Comparison of ENCODE assay signal across 24 mouse cellular contexts in the genomic region with DNA sequence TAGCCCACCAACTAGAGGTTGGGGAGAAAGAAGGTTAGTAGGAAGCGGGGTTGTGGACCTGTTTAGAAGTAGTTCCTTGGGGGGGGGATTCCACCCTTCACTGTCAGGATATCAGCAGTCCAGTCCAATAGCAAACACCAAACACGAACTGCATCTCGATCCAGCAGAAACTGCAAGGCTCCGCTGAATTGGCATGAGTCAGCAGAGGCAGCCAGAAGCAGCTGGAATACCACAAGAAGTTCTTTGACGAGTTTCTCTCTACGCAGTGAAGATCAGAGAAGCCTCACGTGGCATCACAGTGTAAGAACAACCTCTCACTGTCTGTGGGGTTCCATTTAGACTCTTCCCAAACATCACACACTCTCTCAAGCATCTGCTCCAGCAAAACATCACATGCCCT. TPM values are rescaled to one million over a fixed set of nuclear protein-coding genes. Genes with fewer than 3 reads are reported as not detected.
DNase-seq lines count a peak whose midpoint lies in the region; ATAC-seq and TF ChIP-seq lines count a peak whose summit lies in the region.
"Had no signal": no experiment of that assay in that cellular context is flagged by ENCODE, and none has a peak within 500 bp of the region (broad histone marks: within the 10 kb centered on the region; RNA-seq: fewer than 3 reads in every experiment).

No protein-coding gene starts in this region.

- no peak for TF ChIP-seq POLR2A in CH12.LX (IDR thresholded peaks at IDR 0.05; ENCODE audit: low read depth, low read length)

- in situ Hi-C loops in CH12.LX (cut with MboI; ENCODE audit: low pct_ligation_motif_present, low pct_unique_long_range_greater_than_20kb, low sequenced_read_pairs) = loop anchor here (10.0 to 25.0 kb wide), 2 partner anchors 90 to 243 kb away; a partner anchor contains a TSS

- ATAC-seq in embryonic facial prominence, embryonic 13.5 days (ENCODE audit: insufficient number of reproducible peaks, insufficient read depth, low FRiP score, low TSS enrichment, low read depth) = no peak
- peak; percentile 29 for ATAC-seq in inflammation-experienced regulatory T-cells, adult 6 months
- ATAC-seq: forebrain, embryonic 14.5 days; forebrain, embryonic 16.5 days had no signal

- peaks cover 23% of the 10 kb centered on the region for H3K4me1 ChIP-seq in embryonic facial prominence, embryonic 13.5 days
- H3K4me1 ChIP-seq in embryonic facial prominence, embryonic 10.5 days = 0 out of 2 replicates have a peak, but pooled peaks cover 3% of the 10 kb centered on the region
- H3K4me1 ChIP-seq in CH12.LX (ENCODE audit: control insufficient read depth in 1 of 2, insufficient read depth in 2 of 2) = peaks cover 5 to 33% of the 10 kb centered on the region in 2 experiments; a peak in 3 of 4 replicates
- H3K4me1 ChIP-seq: forebrain, embryonic 12.5 days had no signal

- TF ChIP-seq RAD21 in CH12.LX (IDR thresholded peaks at IDR 0.05; ENCODE audit: low read depth, low read length) = no peak

- no peak for TF ChIP-seq EP300 in CH12.LX (IDR thresholded peaks at IDR 0.05; ENCODE audit: low read length)

- no peak overlapping the region for H3K4me2 ChIP-seq in embryonic facial prominence, embryonic 13.5 days
- H3K4me2 ChIP-seq in CH12.LX (ENCODE audit: insufficient read depth, low read depth, poor library complexity, severe bottlenecking) = peak overlapping the region; percentile 98
- H3K4me2 ChIP-seq: embryonic facial prominence, embryonic 12.5 days; embryonic facial prominence, embryonic 15.5 days; forebrain, embryonic 12.5 days had no signal

- H3K27ac ChIP-seq in embryonic facial prominence, embryonic 13.5 days = 0 out of 2 replicates have a peak overlapping the region, but pooled peaks have one; percentile 2
- H3K27ac ChIP-seq in embryonic facial prominence, embryonic 10.5 days (replicated peaks) = no peak overlapping the region
- peak overlapping the region; percentile 87 for H3K27ac ChIP-seq in CH12.LX (ENCODE audit: insufficient read depth, low read depth)
- H3K27ac ChIP-seq: embryonic facial prominence, embryonic 12.5 days; embryonic facial prominence, embryonic 15.5 days; forebrain, embryonic 10.5 days; forebrain, embryonic 12.5 days had no signal

- H3K36me3 ChIP-seq in embryonic facial prominence, embryonic 13.5 days = no peaks in the 10 kb centered on the region
- H3K36me3 ChIP-seq in embryonic facial prominence, embryonic 10.5 days (replicated peaks) = no peaks in the 10 kb centered on the region
- peaks cover 4 to 34% of the 10 kb centered on the region in 2 experiments for H3K36me3 ChIP-seq in CH12.LX (replicated peaks in 1 of 2; ENCODE audit: control insufficient read depth in 1 of 2, insufficient read depth in 1 of 2, low read length in 1 of 2)
- H3K36me3 ChIP-seq: embryonic facial prominence, embryonic 12.5 days; embryonic facial prominence, embryonic 15.5 days; forebrain, embryonic 10.5 days; forebrain, embryonic 12.5 days had no signal

- no peak overlapping the region for H3K4me3 ChIP-seq in embryonic facial prominence, embryonic 13.5 days
- no peak overlapping the region for H3K4me3 ChIP-seq in embryonic facial prominence, embryonic 10.5 days
- peak overlapping the region; percentile 56 to 71 (median 57) for H3K4me3 ChIP-seq in CH12.LX (replicated peaks in 1 of 3; ENCODE audit: low read depth in 2 of 3, low read length in 2 of 3, poor library complexity in 1 of 3)
- H3K4me3 ChIP-seq: embryonic facial prominence, embryonic 12.5 days; embryonic facial prominence, embryonic 15.5 days; erythroblast, embryonic 14.5 days; forebrain, embryonic 10.5 days; forebrain, embryonic 12.5 days had no signal

- dilution Hi-C loops in CH12.LX (cut with MboI; ENCODE audit: extremely low pct_ligation_motif_present, extremely low pct_unique_long_range_greater_than_20kb, low sequenced_read_pairs) = no loop called here

- 90% methylated on average over 7 of the region's 7 CpGs for WGBS in embryonic facial prominence, embryonic 13.5 days
- 89% methylated on average over 7 of the region's 7 CpGs for WGBS in embryonic facial prominence, embryonic 10.5 days

- no peak for TF ChIP-seq CTCF in CH12.LX (conservative IDR thresholded peaks at IDR 0.05 in 1 of 2, IDR thresholded peaks at IDR 0.05 in 1 of 2; ENCODE audit: low read depth in 2 of 2, low read length in 2 of 2)

- DNase-seq in embryonic facial prominence, embryonic 10.5 days (ENCODE audit: low spot score) = no peak
- DNase-seq in CD4-positive helper T cell, adult 2 months (ENCODE audit: low read depth, low spot score) = peak; percentile 31
- DNase-seq in CH12.LX (ENCODE audit: extremely low read depth) = peak; percentile 37
- DNase-seq in lung, adult 18-20 months = no peak
- no peak for DNase-seq in layer of hippocampus, postnatal 36 days
- DNase-seq: adrenal gland, adult 2 months; adrenal gland, postnatal 10 days; adrenal gland, postnatal 25 days; cerebellum, adult 11 months; cerebellum, adult 18-20 months; cerebellum, adult 8-10 months; cerebellum, adult 9-11 months; cerebellum, postnatal 14 days; cerebellum, postnatal 36 days; embryo, embryonic 11 days had no signal

- no peaks in the 10 kb centered on the region for H3K79me2 ChIP-seq in CH12.LX (replicated peaks; ENCODE audit: control insufficient read depth, extremely low read depth, insufficient read depth, poor library complexity, severe bottlenecking)

- H3K27me3 ChIP-seq in embryonic facial prominence, embryonic 13.5 days = no peaks in the 10 kb centered on the region
- no peaks in the 10 kb centered on the region for H3K27me3 ChIP-seq in embryonic facial prominence, embryonic 10.5 days (replicated peaks; ENCODE audit: low read depth, poor library complexity, severe bottlenecking)
- no peaks in the 10 kb centered on the region for H3K27me3 ChIP-seq in CH12.LX (replicated peaks)
- H3K27me3 ChIP-seq: embryonic facial prominence, embryonic 12.5 days; embryonic facial prominence, embryonic 15.5 days; forebrain, embryonic 12.5 days had no signal

- H3K9me3 ChIP-seq in embryonic facial prominence, embryonic 13.5 days = no peaks in the 10 kb centered on the region; the same call in 1 of the 2 replicates
- no peaks in the 10 kb centered on the region for H3K9me3 ChIP-seq in embryonic facial prominence, embryonic 10.5 days
- H3K9me3 ChIP-seq in CH12.LX (replicated peaks; ENCODE audit: low read length) = no peaks in the 10 kb centered on the region
- H3K9me3 ChIP-seq: embryonic facial prominence, embryonic 12.5 days; embryonic facial prominence, embryonic 15.5 days; forebrain, embryonic 10.5 days; forebrain, embryonic 12.5 days had no signal

- no peak overlapping the region for H3K9ac ChIP-seq in embryonic facial prominence, embryonic 13.5 days
- peak overlapping the region; percentile 77 for H3K9ac ChIP-seq in CH12.LX (ENCODE audit: insufficient read depth, low read depth)
- H3K9ac ChIP-seq: embryonic facial prominence, embryonic 12.5 days; embryonic facial prominence, embryonic 15.5 days; forebrain, embryonic 12.5 days had no signal

TF ChIP-seq in CH12.LX, 34 proteins besides CTCF, POLR2A, EP300 and RAD21:
- TF ChIP-seq ELF1 (IDR thresholded peaks at IDR 0.05; ENCODE audit: low read depth, low read length) = no peak
- no peak for TF ChIP-seq ZMIZ1 (IDR thresholded peaks at IDR 0.05; ENCODE audit: low read depth, low read length)
- TF ChIP-seq GABPA (IDR thresholded peaks at IDR 0.05; ENCODE audit: insufficient replicate concordance, low read depth, low read length) = no peak
- no peak for TF ChIP-seq CHD1 (IDR thresholded peaks at IDR 0.05; ENCODE audit: low read depth, low read length)
- TF ChIP-seq MAFK (IDR thresholded peaks at IDR 0.05; ENCODE audit: insufficient replicate concordance, low read length) = 0 out of 2 replicates have a peak, but pooled peaks have one; percentile 52
- no peak for TF ChIP-seq MYC (IDR thresholded peaks at IDR 0.05; ENCODE audit: low read depth, low read length)

RNA-seq across cellular contexts. Expression of a gene that starts 18.6 kb away (rescaled TPM):
- 8.6 and 9.5 TPM in 2 replicates for polyA plus RNA-seq in embryonic facial prominence, embryonic 13.5 days (2015; fragmentation: Nextera tagmentation; extraction: Ambion mirVana)
- polyA plus RNA-seq in embryonic facial prominence, embryonic 10.5 days (2016; fragmentation: Nextera tagmentation; extraction: Ambion mirVana) = 2.8 and 4.3 TPM in 2 replicates
- total RNA-seq in CH12.LX (2012; rRNA removed) = 3.2 and 4.4 TPM in 2 replicates
- total RNA-seq in CH12.LX (2014; rRNA removed) = 3.0 and 4.4 TPM in 2 replicates
- polyA plus RNA-seq in CH12.LX (2012; ENCODE audit: insufficient read length, low read depth) = 4.0 and 5.7 TPM in 2 replicates
- 10 to 100 TPM; 22.1 to 24.3 (median 24.1) TPM for polyA plus RNA-seq in inflammation-experienced regulatory T-cells, adult 6 months (2017; shearing (Covaris generic))
- 10 to 100 TPM; 64.7 to 65.3 TPM for total RNA-seq in layer of hippocampus, postnatal 36 days (2021)

Comparison
In these comparisons a context has a peak if more than half of its experiments do, and no peak if none do; other contexts are left out.
1. H3K4me3 ChIP-seq: peak in CH12.LX (3 of 3); none in embryonic facial prominence, embryonic 13.5 days (single experiment) and embryonic facial prominence, embryonic 10.5 days (single experiment).
2. DNase-seq: peak in CD4-positive helper T cell, adult 2 months (single experiment) and CH12.LX (single experiment); none in embryonic facial prominence, embryonic 10.5 days (single experiment), lung, adult 18-20 months (0 of 2) and layer of hippocampus, postnatal 36 days (0 of 2).